Mouse (Mus musculus) G1E (cell line): ENCODE measurements around the gene Trappc6a. TPM values are rescaled to one million over a fixed set of nuclear protein-coding genes. Genes with fewer than 3 reads are reported as not detected.

ENCODE experiments used
- ATAC-seq: 2 replicates; pipeline ENCODE4 v1.8.0; 2016; ENCODE audit warnings: mild to moderate bottlenecking; ENCODE audit not compliant: insufficient number of reproducible peaks, poor library complexity, low FRiP score, severe bottlenecking; ENCODE audit errors: extremely low read depth
- DNase-seq: peaks from one replicate; pipeline ENCODE4 v3.0.0; 2012; ENCODE audit warnings: low spot score
- H3K27me3 ChIP-seq: 2 replicates; pipeline ENCODE4 v1.6.1; 2012; ENCODE audit warnings: mild to moderate bottlenecking, low read length, inconsistent platforms; ENCODE audit not compliant: insufficient read depth
- H3K36me3 ChIP-seq: replicated peaks from 2 replicates; pipeline ENCODE3; 2012; ENCODE audit warnings: mild to moderate bottlenecking, inconsistent platforms
- H3K4me1 ChIP-seq: 2 replicates; pipeline ENCODE4 v1.6.1; 2012; ENCODE audit warnings: low read depth, low read length, inconsistent platforms, mixed read lengths; ENCODE audit not compliant: insufficient read depth
- H3K4me3 ChIP-seq: 2 replicates; pipeline ENCODE4 v1.5.1; 2012; ENCODE audit warnings: low read depth, mild to moderate bottlenecking, inconsistent platforms, low read length, moderate library complexity, mixed read lengths
- H3K9me3 ChIP-seq: replicated peaks from 2 replicates; pipeline ENCODE4 v1.6.1; 2012; ENCODE audit warnings: inconsistent platforms
- CTCF ChIP-seq: IDR thresholded peaks from 2 replicates; pipeline ENCODE4 v1.5.1; 2012; ENCODE audit warnings: low read depth, low read length, inconsistent platforms, mixed read lengths
- GATA1 ChIP-seq: IDR thresholded peaks from 2 replicates; pipeline ENCODE4 v1.6.1; 2012; ENCODE audit warnings: borderline replicate concordance, low read length, inconsistent platforms, mixed read lengths
- GATA2 ChIP-seq: IDR thresholded peaks from 2 replicates; pipeline ENCODE4 v1.6.1; 2012; ENCODE audit warnings: low read depth, low read length, inconsistent platforms, borderline replicate concordance
- POLR2AphosphoS5 ChIP-seq: IDR thresholded peaks from 2 replicates; pipeline ENCODE4 v1.6.1; 2012; ENCODE audit warnings: low read depth, low read length, inconsistent platforms; ENCODE audit not compliant: insufficient replicate concordance
- TAL1 ChIP-seq: conservative IDR thresholded peaks from 2 replicates; pipeline ENCODE4 v1.6.1; 2012; ENCODE audit warnings: low read depth, low read length, inconsistent platforms, mixed read lengths
- polyA plus RNA-seq: library from polyadenylated mRNA; stranded (reverse); fragments of >175 nt; gene quantifications from 2 replicates; pipeline ENCODE4 v1.2.3, GENCODE M21; 2012
- total RNA-seq, 2 experiments: library from RNA; stranded (forward) in 1 of 2; stranded (reverse) in 1 of 2; fragments of 200-1000 nt in 1 of 2; fragments of >200 nt in 1 of 2; fragmentation: Nextera tagmentation in 1 of 2; gene quantifications; 2 replicates each; pipeline ENCODE4 v1.2.3; 2014 to 2017

Trappc6a gene
- total and polyA plus RNA-seq, 3 experiments, result 92.8 to 537 (median 141) TPM

- no peak for DNase-seq
- TF ChIP-seq GATA2 (no peak), GATA1 (no peak), POLR2AphosphoS5 (no peak), CTCF (no peak), TAL1 (no peak)
- H3K9me3 ChIP-seq, result peaks cover 1% of the 10 kb centered on the region
- H3K4me1 ChIP-seq, result peaks cover 19% of the 10 kb centered on the region
- H3K4me3 ChIP-seq, result no peak within 1 kb of the TSS
- H3K27me3 ChIP-seq, result peaks cover 29% of the 10 kb centered on the region; the same call in 1 of the 2 replicates
- no peak for ATAC-seq
- H3K36me3 ChIP-seq, result peaks cover 42% of the 10 kb centered on the region
These were observed 9.6 kb downstream of the Trappc6a start, which contains the start of gene Nkpd1 for GRCm38 (mm10) chr7:19517652-19518365. Gene Nkpd1 (plus strand): TSS chr7:19517838.

- H3K4me1 ChIP-seq, result peaks cover 13% of the 10 kb centered on the region
- H3K27me3 ChIP-seq, result peaks cover 34% of the 10 kb centered on the region; the same call in 1 of the 2 replicates
- no peak overlapping the region for H3K4me3 ChIP-seq
- H3K9me3 ChIP-seq, result peaks cover 19% of the 10 kb centered on the region
- ATAC-seq, result no peak
- peaks cover 27% of the 10 kb centered on the region for H3K36me3 ChIP-seq
- TF ChIP-seq CTCF (no peak), POLR2AphosphoS5 (no peak), GATA1 (no peak), TAL1 (no peak), GATA2 (no peak)
- no peak for DNase-seq
These were observed 11.8 kb downstream of the Trappc6a start for GRCm38 (mm10) chr7:19520032-19520431.

- Histone ChIP-seq H3K27me3 (peaks cover 33% of the 10 kb centered on the region; the same call in 1 of the 2 replicates), H3K9me3 (peaks cover 19% of the 10 kb centered on the region), H3K4me1 (peaks cover 9% of the 10 kb centered on the region), H3K36me3 (peaks cover 8% of the 10 kb centered on the region), H3K4me3 (peak overlapping the region; percentile 37)
- TF ChIP-seq GATA2 (no peak), GATA1 (no peak), POLR2AphosphoS5 (no peak), CTCF (no peak), TAL1 (no peak)
- ATAC-seq (no peak), DNase-seq (no peak)
These were observed 15.0 kb downstream of the Trappc6a start for GRCm38 (mm10) chr7:19523017-19523756.

- ATAC-seq (no peak), DNase-seq (no peak)
These were observed 15.7 kb downstream of the Trappc6a start for GRCm38 (mm10) chr7:19523757-19524419.

GRCm38 (mm10) chr7:19524420-19525104 is 16.4 kb downstream of the Trappc6a start:
- Histone ChIP-seq H3K36me3 (peaks cover 22% of the 10 kb centered on the region), H3K27me3 (peaks cover 26% of the 10 kb centered on the region; the same call in 1 of the 2 replicates), H3K4me3 (peak overlapping the region; percentile 37; the same call in 1 of the 2 replicates), H3K9me3 (peaks cover 19% of the 10 kb centered on the region), H3K4me1 (peaks cover 9% of the 10 kb centered on the region)
- TF ChIP-seq GATA2, result no peak
- TF ChIP-seq POLR2AphosphoS5, result no peak
- no peak for TF ChIP-seq CTCF
- TF ChIP-seq GATA1, result no peak
- TF ChIP-seq TAL1, result no peak
- no peak for DNase-seq
- no peak for ATAC-seq

More at GRCm38 (mm10) chr7:19523757-19524419, 15.7 kb downstream of the Trappc6a start:
- peaks cover 29% of the 10 kb centered on the region; the same call in 1 of the 2 replicates for H3K27me3 ChIP-seq
- peaks cover 15% of the 10 kb centered on the region for H3K36me3 ChIP-seq
- TF ChIP-seq POLR2AphosphoS5 (no peak), GATA2 (no peak), CTCF (no peak), GATA1 (no peak), TAL1 (no peak)
- peak overlapping the region; percentile 37; the same call in 1 of the 2 replicates for H3K4me3 ChIP-seq
- peaks cover 19% of the 10 kb centered on the region for H3K9me3 ChIP-seq
- peaks cover 9% of the 10 kb centered on the region for H3K4me1 ChIP-seq
